Mouse (Mus musculus): Measurements from ENCODE around the gene Inha.
A peak's percentile ranks its signal among the peaks of the same experiment; 100 is the strongest.

Gene Inha

DNA sequence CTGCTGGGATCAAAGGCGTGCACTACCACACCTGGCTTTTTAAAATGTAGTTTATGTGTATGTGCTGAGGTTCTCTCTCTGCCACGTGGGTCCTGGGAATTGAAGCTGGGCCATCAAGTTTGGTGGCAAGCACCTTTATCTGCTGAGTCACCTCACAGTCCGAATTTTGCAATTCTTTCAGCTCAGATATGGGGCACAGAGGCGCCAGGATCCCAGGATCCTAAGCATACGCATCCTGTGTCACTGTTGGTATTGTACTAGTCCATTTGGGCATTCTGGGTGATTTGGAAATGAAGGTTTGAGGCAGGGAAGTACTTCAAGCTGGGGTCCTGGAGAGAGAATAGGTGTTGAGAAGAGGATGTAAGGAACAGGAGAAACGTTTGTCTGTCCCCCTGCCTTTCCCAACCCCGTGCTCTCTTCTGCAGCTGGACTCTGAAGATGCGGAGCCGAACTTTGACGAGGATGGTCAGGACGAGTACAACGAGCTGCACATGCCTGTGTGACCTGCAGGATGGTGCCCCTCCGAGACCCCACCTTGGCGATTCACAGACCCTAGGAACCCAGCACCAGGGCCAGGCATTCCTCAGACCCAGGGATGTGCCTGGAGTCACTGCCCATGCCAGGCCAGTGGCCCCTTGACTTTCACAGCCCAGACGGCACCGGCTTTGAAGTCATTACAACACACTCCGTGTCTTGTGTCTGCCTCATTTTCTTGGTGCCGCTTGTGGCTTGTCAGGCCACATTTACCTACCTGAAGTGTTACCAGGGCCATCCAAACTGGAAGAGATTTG is 51.7 kb downstream of the Inha start:
- DNase-seq (ENCODE audit: low spot score): no peak

DNA sequence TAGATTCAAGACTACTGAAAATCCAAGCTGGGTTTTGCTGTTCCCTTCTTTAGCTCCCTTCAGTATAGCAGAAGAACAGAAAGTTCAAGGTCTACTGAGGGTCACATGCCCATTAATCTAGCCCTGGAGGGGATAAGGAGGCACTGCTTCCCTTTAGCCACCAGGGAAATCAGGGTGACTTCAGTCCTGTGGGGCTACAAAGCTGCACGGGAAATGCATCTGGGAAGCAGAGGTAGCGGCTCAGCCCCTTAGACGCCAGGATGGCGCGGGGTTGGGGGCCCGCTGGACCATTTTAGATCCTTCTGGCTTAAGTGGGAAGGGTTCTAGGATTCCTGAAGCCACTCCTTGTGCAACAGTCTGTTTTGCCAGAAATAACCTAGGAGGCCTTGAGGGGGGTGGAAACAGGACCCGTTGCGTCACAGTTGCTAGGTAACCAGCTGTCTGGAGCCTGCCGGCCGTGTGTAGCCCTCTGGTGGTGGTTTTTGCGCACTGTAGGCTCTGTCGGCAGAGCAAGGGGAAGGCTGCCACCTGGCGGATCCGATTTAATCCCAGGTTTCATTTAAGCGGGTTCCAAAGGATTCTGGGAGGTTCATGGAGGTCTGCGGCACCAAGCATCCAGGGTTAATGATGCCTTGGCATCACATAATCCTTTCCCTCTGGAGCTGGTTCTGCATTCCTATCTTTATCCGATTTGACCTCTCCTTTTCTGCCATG is 52.5 kb downstream of the Inha start:
- peak; percentile 75 for DNase-seq (ENCODE audit: low spot score)
